Mouse (Mus musculus) cortical plate, adult 2 months (tissue): Measurements from ENCODE around the gene Elk4.

ENCODE experiments used
- CTCF ChIP-seq: fragments of 200-500 bp; IDR thresholded peaks from 2 replicates; pipeline ENCODE4 v1.5.1; 2011; ENCODE audit warnings: mild to moderate bottlenecking, control low read depth, low read length; ENCODE audit not compliant: insufficient read depth; ENCODE audit errors: extremely low read depth
- POLR2A ChIP-seq: fragments of 200-500 bp; IDR thresholded peaks from 2 replicates; pipeline ENCODE4 v1.6.1; 2011; ENCODE audit warnings: mild to moderate bottlenecking, low read length, control low read depth; ENCODE audit not compliant: insufficient read depth; ENCODE audit errors: extremely low read depth

GRCm38 (mm10) chr1:132032172-132032571 lies 24.8 kb downstream of the Elk4 start:
- TF ChIP-seq POLR2A (no peak), CTCF (no peak)
